In the genomic region with DNA sequence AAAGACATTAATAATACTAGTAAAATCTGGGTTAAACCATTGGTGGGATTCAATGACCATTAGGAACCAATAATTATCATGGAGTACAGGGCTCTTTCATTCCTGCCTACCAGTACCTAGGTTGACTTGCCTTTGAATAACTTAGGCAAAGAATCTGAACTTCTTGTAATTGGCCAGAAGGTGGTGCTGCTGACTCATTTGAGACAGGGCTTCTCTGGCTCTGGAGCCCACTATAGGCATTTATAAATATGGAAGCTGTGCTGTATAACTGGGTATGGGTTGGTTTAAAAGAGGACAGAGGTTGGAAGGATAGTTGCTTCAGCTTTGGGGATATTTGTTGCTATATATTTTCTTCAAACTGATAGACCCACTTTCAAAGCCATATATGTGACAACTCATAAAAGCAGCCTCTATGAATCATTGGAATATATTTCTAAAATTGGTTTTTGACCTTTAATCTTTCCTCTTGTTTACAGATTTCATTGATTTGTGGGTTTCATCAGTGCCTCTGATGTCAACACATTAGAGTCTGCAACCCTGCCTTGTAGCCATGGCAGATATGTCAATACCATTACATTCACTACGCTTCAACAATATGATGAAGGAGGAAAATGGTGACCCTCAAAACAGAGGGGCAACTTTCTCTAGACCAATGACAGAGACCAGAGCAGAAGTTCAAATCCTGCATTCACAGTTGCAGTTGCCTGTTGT, we compare ENCODE assay signal across 9 mouse cellular contexts. TPM values are rescaled to one million over a fixed set of nuclear protein-coding genes. Genes with fewer than 3 reads are reported as not detected.
DNase-seq lines count a peak whose midpoint lies in the region; ATAC-seq and TF ChIP-seq lines count a peak whose summit lies in the region.
"Had no signal": no experiment of that assay in that cellular context is flagged by ENCODE, and none has a peak within 500 bp of the region (broad histone marks: within the 10 kb centered on the region; RNA-seq: fewer than 3 reads in every experiment).

A gene (plus strand): TSS at position 551 of the 711 bp plus-strand sequence.

- no peak within 1 kb of the TSS for H3K4me3 ChIP-seq in forebrain, embryonic 13.5 days
- no peak within 1 kb of the TSS for H3K4me3 ChIP-seq in forebrain, embryonic 10.5 days
- no peak within 1 kb of the TSS for H3K4me3 ChIP-seq in spleen, adult 2 months (ENCODE audit: extremely low read depth, insufficient read depth, insufficient read length)

- no peaks in the 10 kb centered on the region for H3K4me1 ChIP-seq in forebrain, embryonic 13.5 days
- H3K4me1 ChIP-seq in forebrain, embryonic 10.5 days: no peaks in the 10 kb centered on the region
- H3K4me1 ChIP-seq in spleen, adult 2 months (ENCODE audit: control insufficient read depth, insufficient read depth, insufficient read length): no peaks in the 10 kb centered on the region

- H3K4me2 ChIP-seq in forebrain, embryonic 13.5 days: no peak within 1 kb of the TSS

- peak; percentile 58 for ATAC-seq in forebrain, embryonic 13.5 days
- peak; percentile 65 for ATAC-seq in megakaryocyte-erythroid progenitor cell, adult 5-6 weeks (replicated peaks; ENCODE audit: low FRiP score, low TSS enrichment, poor library complexity, severe bottlenecking)
- ATAC-seq in inflammation-experienced regulatory T-cells, adult 6 months: no peak

- no peaks in the 10 kb centered on the region for H3K36me3 ChIP-seq in forebrain, embryonic 13.5 days (ENCODE audit: poor library complexity, severe bottlenecking)
- no peaks in the 10 kb centered on the region for H3K36me3 ChIP-seq in forebrain, embryonic 10.5 days (replicated peaks)
- H3K36me3 ChIP-seq in spleen, adult 2 months (ENCODE audit: control insufficient read depth, insufficient read depth, low read length): no peaks in the 10 kb centered on the region

- no peak for TF ChIP-seq POLR2A in spleen, adult 2 months (IDR thresholded peaks at IDR 0.05; ENCODE audit: low read depth, low read length)

- no peak within 1 kb of the TSS for H3K27ac ChIP-seq in forebrain, embryonic 13.5 days
- H3K27ac ChIP-seq in forebrain, embryonic 10.5 days: no peak within 1 kb of the TSS
- H3K27ac ChIP-seq in spleen, adult 2 months (ENCODE audit: insufficient read depth, low read length): no peak within 1 kb of the TSS

- 91% methylated on average over 1 of the region's 1 CpGs for WGBS in forebrain, embryonic 13.5 days
- WGBS in forebrain, embryonic 10.5 days: 100% methylated on average over 1 of the region's 1 CpGs
- 100% methylated on average over 1 of the region's 1 CpGs for WGBS in spleen, adult 2 months

- H3K9ac ChIP-seq in forebrain, embryonic 13.5 days: no peak within 1 kb of the TSS

- no peak for DNase-seq in forebrain, embryonic 10.5 days (ENCODE audit: extremely low spot score, low spot score)
- no peak for DNase-seq in spleen, adult 2 months (ENCODE audit: low read depth in 1 of 2, low spot score in 2 of 2)
- no peak for DNase-seq in spleen, postnatal 4 days (ENCODE audit: low spot score in 2 of 2)
- peak; percentile 31 for DNase-seq in forelimb bud, embryonic 11.5 days (ENCODE audit: low read depth, low spot score)
- no peak for DNase-seq in frontal cortex, postnatal 25 days (ENCODE audit: low spot score in 2 of 2)

- peak; percentile 13; the same call in 1 of the 2 replicates for TF ChIP-seq CTCF in spleen, adult 2 months (IDR thresholded peaks at IDR 0.05; ENCODE audit: extremely low read depth, insufficient read depth, insufficient read length, insufficient replicate concordance)

- no peaks in the 10 kb centered on the region for H3K9me3 ChIP-seq in forebrain, embryonic 13.5 days (replicated peaks)
- H3K9me3 ChIP-seq in forebrain, embryonic 10.5 days: no peaks in the 10 kb centered on the region

- no peaks in the 10 kb centered on the region; the same call in 1 of the 2 replicates for H3K27me3 ChIP-seq in forebrain, embryonic 13.5 days
- peaks cover 64% of the 10 kb centered on the region for H3K27me3 ChIP-seq in forebrain, embryonic 10.5 days (ENCODE audit: poor library complexity, severe bottlenecking)
- H3K27me3 ChIP-seq in spleen, adult 2 months (ENCODE audit: control insufficient read depth, insufficient read depth, low read length): no peaks in the 10 kb centered on the region

RNA-seq across cellular contexts. Expression of the gene that starts here (rescaled TPM):
- 0.16 and 0.27 TPM in 2 replicates for polyA plus RNA-seq in forebrain, embryonic 13.5 days (2015; fragmentation: Nextera tagmentation; extraction: Ambion mirVana)
- polyA plus RNA-seq in forebrain, embryonic 10.5 days (2016; fragmentation: Nextera tagmentation; extraction: Ambion mirVana): 0.10 and 0.26 TPM in 2 replicates
- 0.02 and 0.05 TPM in 2 replicates for polyA plus RNA-seq in spleen, adult 2 months (2012; rRNA removed)
- total RNA-seq in megakaryocyte-erythroid progenitor cell, adult 5-6 weeks (2014; fragmentation: Nextera tagmentation): not detected in 2 replicates
- total RNA-seq in megakaryocyte-erythroid progenitor cell, adult 5-6 weeks (2017): not detected in 2 replicates
- polyA plus RNA-seq in inflammation-experienced regulatory T-cells, adult 6 months (2017; shearing (Covaris generic)): not detected
- polyA plus RNA-seq: heart, embryonic 14.5 days had no signal

Comparison
In these comparisons a context has a peak if more than half of its experiments do, and no peak if none do; other contexts are left out.
1. Peak in ATAC-seq in forebrain, embryonic 13.5 days; RNA of the gene not detected or under 1 TPM.
2. Peak in ATAC-seq in megakaryocyte-erythroid progenitor cell, adult 5-6 weeks; RNA of the gene not detected or under 1 TPM.